Mouse (Mus musculus): Measurements from ENCODE around the gene Lipi. TPM values are rescaled to one million over a fixed set of nuclear protein-coding genes. Genes with fewer than 3 reads are reported as not detected.

Lipi gene
- not detected in 2 replicates for polyA plus RNA-seq (2015; fragmentation: Nextera tagmentation; extraction: Ambion mirVana)

DNA sequence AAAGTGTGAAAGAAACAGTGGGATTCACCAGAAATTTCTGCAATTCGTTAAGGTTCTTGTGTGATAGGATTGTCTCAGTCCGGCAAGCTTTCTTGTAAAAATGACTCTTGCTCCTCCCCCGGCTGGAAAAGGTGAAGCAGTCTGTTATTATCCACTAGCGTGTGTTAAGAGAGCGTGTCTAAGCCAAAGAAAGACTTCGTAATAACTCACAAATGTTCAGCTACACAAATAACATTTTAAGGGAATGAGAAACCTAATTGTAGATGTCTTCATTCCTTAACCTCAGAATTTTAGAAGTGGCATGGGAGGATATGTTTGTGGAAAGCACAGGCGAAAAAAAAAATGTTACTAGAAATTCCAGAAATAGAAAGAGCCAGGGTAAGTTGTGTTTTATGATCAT lies at the start of gene Lipi:
Lipi (minus strand) TSS at position 101 of the 400 bp plus-strand sequence.
- Histone ChIP-seq H3K9me3 (no peaks in the 10 kb centered on the region), H3K27ac (no peak within 1 kb of the TSS), H3K36me3 (no peaks in the 10 kb centered on the region), H3K4me1 (replicated peaks) (no peaks in the 10 kb centered on the region), H3K27me3 (no peaks in the 10 kb centered on the region), H3K4me2 (no peak within 1 kb of the TSS), H3K9ac (no peak within 1 kb of the TSS), H3K4me3 (no peak within 1 kb of the TSS)
- 85% methylated on average over 7 of the region's 7 CpGs for WGBS
- no peak for ATAC-seq (ENCODE audit: low FRiP score)

DNA sequence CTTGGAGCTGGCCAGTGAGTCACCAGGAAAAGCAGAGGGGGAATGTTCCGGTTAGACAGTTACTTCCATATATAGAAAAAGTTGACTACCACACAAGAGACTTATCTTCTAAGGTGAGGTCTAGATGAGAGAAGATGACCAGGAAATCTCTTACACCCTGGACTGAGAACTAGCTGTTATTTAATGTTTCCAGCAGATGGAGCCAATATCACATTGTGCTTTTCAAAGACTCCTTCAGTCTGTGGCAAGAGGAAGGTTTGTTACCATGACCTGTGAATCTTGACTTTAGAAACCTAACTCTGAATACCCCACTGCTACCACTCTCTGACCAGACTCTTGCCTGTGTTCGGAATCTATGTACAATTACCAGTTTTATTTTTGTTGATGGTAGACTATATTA lies 42.0 kb upstream of the Lipi start:
- no peaks in the 10 kb centered on the region for H3K36me3 ChIP-seq
- ATAC-seq (ENCODE audit: low FRiP score), result no peak
- WGBS, result 84% methylated on average over 2 of the region's 2 CpGs

DNA sequence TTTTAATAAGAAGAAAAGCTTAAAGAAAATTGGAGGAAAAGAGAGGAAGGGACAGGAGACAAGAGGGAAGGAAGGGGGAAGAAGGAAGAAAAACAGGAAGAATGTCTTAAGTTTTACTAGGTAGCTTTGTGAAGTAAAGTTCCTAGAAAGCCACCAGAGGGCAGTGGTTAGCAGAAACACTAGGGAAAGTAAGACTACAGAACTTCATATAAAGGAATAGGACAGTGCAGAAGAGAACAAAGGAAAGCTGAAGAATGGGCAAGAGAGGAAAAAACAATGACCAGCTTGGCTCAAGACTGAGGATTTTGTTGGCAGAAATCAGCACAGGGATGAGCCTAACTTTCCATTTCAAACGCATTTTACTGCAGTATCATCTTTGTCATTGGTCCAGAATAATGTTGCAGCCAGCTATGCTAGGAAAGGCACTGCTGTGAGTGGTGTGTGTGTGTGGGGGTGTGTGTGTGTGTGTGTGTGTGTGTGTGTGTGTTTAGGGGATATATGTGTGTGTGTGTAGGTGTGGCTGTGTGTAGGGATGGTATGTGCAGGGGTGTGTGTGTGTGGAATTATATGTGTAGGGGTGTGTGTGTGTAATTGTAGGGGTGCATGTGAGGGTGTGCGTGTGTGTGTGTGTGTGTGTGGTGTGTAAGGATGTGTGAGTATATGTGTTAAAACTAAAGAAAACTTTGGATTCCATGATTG lies 31.9 kb upstream of the Lipi start:
- H3K27me3 ChIP-seq, result no peaks in the 10 kb centered on the region
- WGBS, result 86% methylated on average over 2 of the region's 2 CpGs
- H3K9me3 ChIP-seq, result no peaks in the 10 kb centered on the region
- peak; percentile 61; the same call in 1 of the 2 replicates for ATAC-seq (ENCODE audit: low FRiP score)
- H3K4me3 ChIP-seq, result no peak overlapping the region
- H3K27ac ChIP-seq, result no peak overlapping the region
- no peak overlapping the region for H3K4me2 ChIP-seq
- no peaks in the 10 kb centered on the region for H3K4me1 ChIP-seq (replicated peaks)
- no peak overlapping the region for H3K9ac ChIP-seq
- no peaks in the 10 kb centered on the region for H3K36me3 ChIP-seq

More for the DNA sequence above, 42.0 kb upstream of the Lipi start:
- H3K4me3 ChIP-seq, result no peak overlapping the region
- H3K9ac ChIP-seq, result no peak overlapping the region
- H3K4me2 ChIP-seq, result no peak overlapping the region
- no peak overlapping the region for H3K27ac ChIP-seq
- H3K4me1 ChIP-seq (replicated peaks), result no peaks in the 10 kb centered on the region
- H3K27me3 ChIP-seq, result no peaks in the 10 kb centered on the region
- no peaks in the 10 kb centered on the region for H3K9me3 ChIP-seq

DNA sequence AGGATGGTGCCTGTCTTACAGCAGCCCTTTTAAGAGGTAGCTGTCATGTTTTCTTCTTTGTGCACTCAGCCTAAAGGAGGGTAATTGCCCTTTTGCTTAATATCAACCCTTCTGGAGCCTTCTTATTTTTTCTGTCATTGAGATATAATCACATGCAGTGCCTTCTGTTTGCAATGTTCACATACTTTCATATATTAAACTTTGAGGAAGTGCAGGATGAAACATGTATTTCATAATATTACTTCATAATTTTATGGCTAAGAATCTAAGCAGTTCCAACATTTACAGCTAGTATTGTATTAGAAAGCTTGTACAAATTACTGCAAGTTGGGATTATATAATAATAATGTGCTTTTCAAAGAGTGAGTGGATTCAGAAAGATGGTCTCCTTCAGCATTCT lies 26.7 kb upstream of the Lipi start:
- Histone ChIP-seq H3K4me1 (replicated peaks) (no peaks in the 10 kb centered on the region), H3K4me2 (no peak overlapping the region), H3K27ac (no peak overlapping the region), H3K36me3 (no peaks in the 10 kb centered on the region), H3K27me3 (no peaks in the 10 kb centered on the region), H3K4me3 (no peak overlapping the region), H3K9me3 (no peaks in the 10 kb centered on the region), H3K9ac (no peak overlapping the region)
- no peak for ATAC-seq (ENCODE audit: low FRiP score)

DNA sequence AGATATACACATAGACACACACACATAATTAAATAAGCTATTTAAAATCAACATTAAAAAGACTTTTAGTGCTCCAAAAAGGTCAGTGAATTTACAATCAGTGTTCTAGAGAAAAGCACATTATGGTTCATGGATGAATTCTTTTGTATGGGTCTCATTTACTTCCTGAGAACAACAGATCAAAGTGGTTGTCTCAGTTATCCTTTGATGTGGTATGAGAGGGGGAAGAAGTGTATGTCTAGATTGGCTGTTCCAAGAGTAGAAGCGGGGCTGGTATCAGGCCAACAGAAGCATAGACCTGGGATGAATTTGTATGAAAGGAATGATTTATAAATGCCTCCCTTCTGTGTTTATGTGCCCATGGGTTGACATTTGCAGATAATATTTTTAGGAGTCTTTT lies 20.6 kb upstream of the Lipi start:
- no peak for ATAC-seq (ENCODE audit: low FRiP score)
- no peaks in the 10 kb centered on the region for H3K9me3 ChIP-seq
- 74% methylated on average over 1 of the region's 1 CpGs for WGBS
- no peaks in the 10 kb centered on the region; the same call in 1 of the 2 replicates for H3K36me3 ChIP-seq
- H3K9ac ChIP-seq, result no peak overlapping the region
- no peak overlapping the region for H3K27ac ChIP-seq
- H3K4me1 ChIP-seq (replicated peaks), result no peaks in the 10 kb centered on the region
- H3K4me3 ChIP-seq, result no peak overlapping the region
- no peaks in the 10 kb centered on the region for H3K27me3 ChIP-seq
- no peak overlapping the region for H3K4me2 ChIP-seq

DNA sequence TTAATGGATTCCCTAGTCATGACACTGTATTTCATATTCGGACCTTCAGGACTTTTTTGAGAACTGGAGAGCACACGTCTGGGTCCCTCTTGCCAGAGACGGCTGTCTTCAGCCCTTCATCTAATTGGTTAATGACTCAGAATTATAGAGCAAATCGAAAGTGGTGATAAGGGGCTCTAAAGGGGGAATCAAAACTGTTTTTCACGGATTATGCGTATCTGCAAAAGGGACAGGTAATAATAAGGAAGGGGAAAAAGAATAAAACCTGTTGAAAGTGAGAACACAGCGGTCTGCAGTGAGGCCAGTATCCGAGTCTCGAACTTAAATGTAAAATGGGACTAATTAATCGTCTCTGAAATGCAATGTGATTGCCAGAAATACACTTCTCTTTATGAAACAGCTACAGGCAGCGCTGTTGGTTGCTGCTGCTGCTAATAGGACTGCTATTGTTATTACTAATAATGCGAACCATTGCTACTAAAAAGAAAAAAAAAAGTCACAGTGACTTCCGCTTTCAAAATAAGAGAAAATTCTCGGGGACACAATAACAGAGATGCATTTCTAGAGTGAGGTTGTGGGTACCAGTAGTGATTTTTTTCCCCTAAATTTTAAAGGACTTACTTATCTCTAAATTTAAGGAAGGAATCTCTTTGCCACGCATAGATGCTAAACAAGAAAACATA lies 7.8 kb upstream of the Lipi start:
- Histone ChIP-seq H3K9me3 (no peaks in the 10 kb centered on the region), H3K9ac (peak overlapping the region; percentile 79), H3K4me2 (peak overlapping the region; percentile 73), H3K27ac (peak overlapping the region; percentile 84; the same call in 1 of the 2 replicates), H3K4me3 (peak overlapping the region; percentile 71), H3K4me1 (replicated peaks) (peaks cover 6% of the 10 kb centered on the region), H3K36me3 (no peaks in the 10 kb centered on the region), H3K27me3 (no peaks in the 10 kb centered on the region)
- 12% methylated on average over 15 of the region's 15 CpGs for WGBS
- ATAC-seq (ENCODE audit: low FRiP score), result peak; percentile 34

DNA sequence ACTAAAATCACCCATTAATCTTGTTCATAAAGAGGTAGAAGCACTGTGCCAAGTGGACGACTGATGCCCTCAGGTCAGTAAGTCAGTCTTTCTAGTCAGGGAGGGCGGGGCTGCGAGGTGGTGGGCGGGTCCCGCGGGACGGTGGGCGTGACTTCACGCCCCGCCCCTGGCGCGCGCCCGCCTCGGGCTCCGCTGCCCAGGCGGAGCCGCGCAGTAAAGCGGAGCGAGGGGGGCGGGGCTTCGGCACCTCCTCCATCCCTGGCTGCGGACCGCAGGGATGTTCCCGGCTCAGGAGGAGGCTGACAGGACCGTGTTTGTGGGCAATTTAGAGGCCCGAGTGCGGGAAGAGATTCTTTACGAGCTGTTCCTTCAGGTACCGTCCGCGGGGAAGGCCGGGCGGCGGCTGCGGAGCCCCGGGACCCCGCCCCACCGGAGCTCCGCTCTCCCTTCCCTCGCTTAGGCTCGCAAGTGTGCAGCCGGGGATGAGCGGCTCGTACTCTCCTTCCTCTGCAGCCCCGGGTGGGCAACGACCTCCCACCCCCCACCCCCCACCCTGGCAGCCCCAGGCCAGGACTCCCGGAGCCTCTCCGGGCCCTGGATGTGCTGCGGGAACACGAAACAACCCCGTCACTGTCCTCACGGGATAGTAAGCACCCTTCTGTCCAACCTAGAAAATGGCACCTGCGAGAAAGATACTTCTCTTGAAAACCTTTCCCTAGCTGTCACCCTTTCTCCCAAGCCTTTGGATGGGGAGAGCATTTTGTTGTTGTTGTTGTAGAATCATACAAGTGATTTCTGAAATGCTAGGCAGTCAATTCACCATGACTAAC lies 7.0 kb upstream of the Lipi start, which contains the start of gene Rbm11:
Rbm11 (plus strand) TSS at position 174 of the 830 bp plus-strand sequence.
- Histone ChIP-seq H3K4me1 (replicated peaks) (peaks cover 6% of the 10 kb centered on the region), H3K9me3 (no peaks in the 10 kb centered on the region), H3K36me3 (no peaks in the 10 kb centered on the region), H3K4me2 (peak within 1 kb of the TSS; percentile 73), H3K4me3 (peak within 1 kb of the TSS; percentile 71), H3K27ac (peak within 1 kb of the TSS; percentile 84), H3K27me3 (no peaks in the 10 kb centered on the region), H3K9ac (peak within 1 kb of the TSS; percentile 79)
- under 1% methylated on average over 54 of the region's 55 CpGs for WGBS
- ATAC-seq (ENCODE audit: low FRiP score), result peak; percentile 97

DNA sequence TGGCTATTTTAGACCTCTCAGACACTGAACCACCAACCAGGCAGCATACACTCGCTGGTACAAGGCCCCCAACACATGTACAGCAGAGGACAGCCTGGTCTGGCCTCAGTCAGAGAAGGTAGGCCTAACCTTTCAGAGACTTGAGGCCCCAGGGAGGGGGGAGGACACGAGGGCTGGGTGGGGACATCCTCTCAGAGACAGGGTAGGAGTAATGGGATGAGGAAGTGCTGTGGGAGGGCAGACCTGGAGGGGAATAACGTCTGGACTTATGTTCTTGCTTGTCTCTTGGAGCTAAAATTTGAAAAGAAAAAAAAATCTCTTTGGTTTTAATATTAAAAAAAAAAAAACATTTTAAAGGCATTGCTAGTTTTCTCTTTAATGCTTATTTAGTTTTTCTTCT lies 605 bp upstream of the Lipi start:
- Histone ChIP-seq H3K4me2 (no peak overlapping the region), H3K9ac (no peak overlapping the region), H3K27me3 (no peaks in the 10 kb centered on the region), H3K36me3 (no peaks in the 10 kb centered on the region), H3K4me3 (no peak overlapping the region), H3K27ac (no peak overlapping the region), H3K4me1 (replicated peaks) (no peaks in the 10 kb centered on the region), H3K9me3 (no peaks in the 10 kb centered on the region)
- WGBS, result 49% methylated on average over 3 of the region's 3 CpGs
- ATAC-seq (ENCODE audit: low FRiP score), result no peak

DNA sequence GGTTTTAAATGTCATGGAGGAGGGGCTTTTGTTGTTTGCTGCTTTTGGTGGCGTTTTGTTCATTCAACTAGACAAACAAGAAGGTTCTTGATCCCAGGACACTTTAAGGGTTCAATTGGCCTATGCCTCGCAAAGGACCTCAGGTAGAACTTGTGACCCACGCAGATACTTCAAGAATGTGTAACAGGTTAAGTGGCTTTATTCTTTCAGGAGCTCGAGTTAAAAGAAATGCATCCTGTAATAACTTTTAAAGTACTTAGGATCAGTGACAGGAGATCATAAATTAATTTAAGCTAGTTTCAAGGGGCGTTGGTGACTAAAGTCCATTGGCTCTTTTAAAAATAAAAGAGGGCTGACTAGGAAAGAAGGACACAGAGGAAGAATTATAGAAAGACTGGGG lies 3.6 kb downstream of the Lipi start:
- Histone ChIP-seq H3K27me3 (no peaks in the 10 kb centered on the region), H3K9ac (no peak overlapping the region), H3K36me3 (no peaks in the 10 kb centered on the region), H3K9me3 (no peaks in the 10 kb centered on the region), H3K4me1 (replicated peaks) (no peaks in the 10 kb centered on the region), H3K4me2 (no peak overlapping the region), H3K4me3 (no peak overlapping the region), H3K27ac (no peak overlapping the region)
- ATAC-seq (ENCODE audit: low FRiP score), result no peak
- 86% methylated on average over 5 of the region's 5 CpGs for WGBS

DNA sequence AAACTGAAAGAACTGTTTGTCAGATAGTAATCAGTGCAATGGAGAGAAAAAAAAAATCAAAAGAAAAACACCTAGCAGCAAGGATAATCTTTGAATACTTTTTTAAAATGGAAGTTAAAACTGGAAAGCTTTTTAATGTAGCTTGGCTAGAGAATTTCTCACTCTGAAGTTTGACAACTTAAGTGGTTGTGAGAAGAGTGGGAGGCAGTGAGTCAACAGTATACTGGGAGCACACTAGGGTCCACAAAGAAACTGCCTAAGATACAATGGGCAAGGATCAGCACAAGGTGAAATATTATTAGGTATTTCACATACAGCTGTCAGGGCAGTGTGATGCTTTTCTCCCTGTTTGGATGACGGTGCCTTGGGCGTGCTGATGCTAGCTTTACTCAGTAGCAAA lies 23.0 kb downstream of the Lipi start:
- no peaks in the 10 kb centered on the region for H3K27me3 ChIP-seq
- no peaks in the 10 kb centered on the region for H3K4me1 ChIP-seq (replicated peaks)
- H3K4me2 ChIP-seq, result no peak overlapping the region
- no peak for ATAC-seq (ENCODE audit: low FRiP score)
- H3K9ac ChIP-seq, result no peak overlapping the region
- 95% methylated on average over 2 of the region's 2 CpGs for WGBS
- no peaks in the 10 kb centered on the region for H3K36me3 ChIP-seq
- no peaks in the 10 kb centered on the region for H3K9me3 ChIP-seq
- H3K4me3 ChIP-seq, result no peak overlapping the region
- no peak overlapping the region for H3K27ac ChIP-seq

DNA sequence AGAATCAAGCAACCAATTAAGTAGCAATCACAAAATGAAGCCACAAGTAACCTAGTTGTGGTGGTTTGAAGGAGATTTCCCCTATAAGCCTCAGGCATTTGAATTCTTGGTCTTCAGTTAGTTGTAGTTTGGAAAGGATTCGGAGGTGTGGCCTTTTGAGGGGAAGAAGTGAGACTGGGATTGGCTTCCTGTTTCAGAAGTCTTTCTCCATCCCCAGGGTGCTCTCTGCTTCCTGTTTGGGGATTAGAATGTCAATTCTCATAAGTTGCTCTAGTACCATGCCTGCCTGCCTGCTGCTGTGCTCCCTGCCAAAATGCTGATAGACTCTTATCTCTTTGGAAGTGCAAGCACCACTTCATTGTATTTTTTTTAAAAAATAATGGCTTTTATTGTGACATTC lies 40.6 kb downstream of the Lipi start:
- no peak overlapping the region for H3K9ac ChIP-seq
- no peak for ATAC-seq (ENCODE audit: low FRiP score)
- H3K4me1 ChIP-seq (replicated peaks), result no peaks in the 10 kb centered on the region
- no peaks in the 10 kb centered on the region for H3K27me3 ChIP-seq
- H3K9me3 ChIP-seq, result no peaks in the 10 kb centered on the region
- no peaks in the 10 kb centered on the region for H3K36me3 ChIP-seq
- 86% methylated on average over 1 of the region's 1 CpGs for WGBS
- no peak overlapping the region for H3K4me3 ChIP-seq
- H3K27ac ChIP-seq, result no peak overlapping the region
- no peak overlapping the region for H3K4me2 ChIP-seq

DNA sequence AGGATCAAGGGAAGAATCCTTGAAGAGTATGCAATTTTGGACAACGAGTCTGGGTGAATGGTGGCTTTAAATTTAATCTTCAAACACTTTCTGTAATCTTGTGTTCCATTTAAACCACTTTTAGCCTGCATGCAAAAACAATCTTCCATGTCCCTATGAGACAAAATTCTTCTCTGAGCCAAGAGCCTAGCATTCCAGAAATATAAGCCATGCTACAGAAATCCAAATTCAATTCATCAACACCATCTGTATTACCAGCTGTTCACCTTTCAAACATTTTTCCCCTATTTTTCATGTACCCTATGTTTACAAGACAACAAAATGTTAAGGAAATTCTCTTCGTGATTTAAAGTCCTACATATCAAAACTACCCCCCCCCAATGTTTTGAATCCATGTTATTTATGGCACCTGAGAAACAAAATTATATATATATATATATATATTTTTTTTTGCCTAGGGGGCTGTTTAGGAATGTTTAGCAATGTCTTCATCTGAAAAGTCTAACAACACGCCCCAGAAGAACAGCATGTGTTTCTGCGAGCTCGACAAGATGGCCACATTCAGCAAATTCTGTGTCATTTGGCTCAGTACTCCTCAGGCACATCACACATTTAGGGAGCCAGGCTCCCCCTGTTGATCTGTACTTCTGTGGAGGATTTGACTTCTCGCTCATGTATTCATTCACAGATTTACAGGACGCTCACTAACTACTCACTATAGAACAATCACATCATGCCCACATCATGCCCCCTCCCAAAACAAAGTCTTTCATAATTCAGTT lies 47.9 kb downstream of the Lipi start:
- Histone ChIP-seq H3K9me3 (no peaks in the 10 kb centered on the region; the same call in 1 of the 2 replicates), H3K4me3 (no peak overlapping the region), H3K9ac (no peak overlapping the region), H3K27ac (no peak overlapping the region), H3K27me3 (no peaks in the 10 kb centered on the region), H3K4me1 (replicated peaks) (no peaks in the 10 kb centered on the region), H3K4me2 (no peak overlapping the region), H3K36me3 (no peaks in the 10 kb centered on the region)
- WGBS, result 88% methylated on average over 7 of the region's 7 CpGs
- ATAC-seq (ENCODE audit: low FRiP score), result no peak

Data from hindbrain, embryonic 13.5 days (tissue).